Mouse (Mus musculus): Measurements from ENCODE around the gene Macrod2.

GRCm38 (mm10) chr2:140839880-140840279, 444.8 kb downstream of the Macrod2 start:
- TF ChIP-seq CTCF (IDR thresholded peaks at IDR 0.05; ENCODE audit: low read depth) (no peak), EP300 (optimal IDR thresholded peaks at IDR 0.05) (no peak)

All from stomach, postnatal 0 days (tissue).